ENCODE assay signal across 8 mouse cellular contexts in the genomic region with DNA sequence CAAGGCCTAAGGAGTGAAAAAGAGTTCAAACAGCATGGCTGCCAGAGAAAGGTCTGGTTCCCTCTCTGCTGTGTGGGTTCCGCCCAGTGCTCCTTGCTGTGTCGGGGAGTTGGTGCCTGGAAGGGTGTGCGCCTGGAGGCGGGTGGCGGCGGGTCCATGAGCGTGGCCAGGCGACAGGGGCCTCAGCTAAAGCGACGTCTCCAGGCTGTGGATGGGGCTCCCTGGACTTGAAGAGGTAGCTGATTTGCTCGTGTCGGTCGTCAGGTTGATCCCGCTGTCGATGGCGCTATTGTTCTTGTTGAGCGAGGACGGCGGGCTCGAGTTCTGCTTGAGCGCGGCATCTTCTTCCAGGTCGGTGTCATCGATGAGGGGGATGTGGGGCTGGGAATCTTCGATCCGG. TPM values are rescaled to one million over a fixed set of nuclear protein-coding genes. Genes with fewer than 3 reads are reported as not detected.
A peak's percentile ranks its signal among the peaks of the same experiment; 100 is the strongest.
DNase-seq lines count a peak whose midpoint lies in the region; ATAC-seq and TF ChIP-seq lines count a peak whose summit lies in the region.
"Had no signal": no experiment of that assay in that cellular context is flagged by ENCODE, and none has a peak within 500 bp of the region (broad histone marks: within the 10 kb centered on the region; RNA-seq: fewer than 3 reads in every experiment).

No protein-coding gene starts in this region.

- peak overlapping the region; percentile 5; the same call in 1 of the 2 replicates for H3K27ac ChIP-seq in left cerebral cortex, adult 2 months
- no peak overlapping the region; the same call in 1 of the 2 replicates for H3K27ac ChIP-seq in embryonic facial prominence, embryonic 10.5 days (replicated peaks)

- no peak for TF ChIP-seq CTCF in left cerebral cortex, adult 2 months (IDR thresholded peaks at IDR 0.05)

- intact Hi-C loops in left cerebral cortex, adult 2 months (cut with DNase I) = no loop called here
- intact Hi-C loops in left cerebral cortex, postnatal 4 days (cut with DNase I) = no loop called here

- peaks cover 37% of the 10 kb centered on the region for H3K27me3 ChIP-seq in embryonic facial prominence, embryonic 10.5 days (replicated peaks; ENCODE audit: low read depth, poor library complexity, severe bottlenecking)

- no peaks in the 10 kb centered on the region for H3K9me3 ChIP-seq in embryonic facial prominence, embryonic 10.5 days

- WGBS in embryonic facial prominence, embryonic 10.5 days = 32% methylated on average over 26 of the region's 26 CpGs

- H3K36me3 ChIP-seq in embryonic facial prominence, embryonic 10.5 days (replicated peaks) = no peaks in the 10 kb centered on the region

- peaks cover 27% of the 10 kb centered on the region for H3K4me1 ChIP-seq in embryonic facial prominence, embryonic 10.5 days

- peak; percentile 33; the same call in 1 of the 2 replicates for ATAC-seq in megakaryocyte progenitor cell, adult 5-6 weeks (replicated peaks; ENCODE audit: poor library complexity)

- DNase-seq in left cerebral cortex, adult 2 months (ENCODE audit: extremely low spot score in 1 of 2, low spot score in 2 of 2) = no peak
- no peak for DNase-seq in left cerebral cortex, postnatal 4 days
- DNase-seq in ZHBTc4 (ENCODE audit: low read depth, low spot score) = peak; percentile 72
- peak; percentile 39 for DNase-seq in embryonic facial prominence, embryonic 10.5 days (ENCODE audit: low spot score)
- no peak for DNase-seq in spleen, adult 12 weeks (ENCODE audit: low spot score)
- no peak for DNase-seq in yolk sac, embryonic 10.5 days (ENCODE audit: low spot score)
- DNase-seq: adrenal gland, adult 2 months had no signal

- H3K4me3 ChIP-seq in left cerebral cortex, adult 2 months = no peak overlapping the region
- H3K4me3 ChIP-seq in embryonic facial prominence, embryonic 10.5 days = peak overlapping the region; percentile 35

RNA-seq across cellular contexts. Expression of gene Sec13, which starts 7.8 kb away (rescaled TPM):
- 10 to 100 TPM; 67.5 to 67.8 TPM for total RNA-seq in left cerebral cortex, adult 2 months (2021)
- 100 to 1,000 TPM; 100 to 104 TPM for total RNA-seq in left cerebral cortex, postnatal 4 days (2021)
- polyA plus RNA-seq in embryonic facial prominence, embryonic 10.5 days (2016; fragmentation: Nextera tagmentation; extraction: Ambion mirVana) = 288 and 292 TPM in 2 replicates
- 113 and 148 TPM in 2 replicates for total RNA-seq in megakaryocyte progenitor cell, adult 5-6 weeks (2015)
- total RNA-seq in megakaryocyte progenitor cell, adult 5-6 weeks (2017) = 157 and 159 TPM in 2 replicates

RNA-seq across cellular contexts. Expression of gene Ghrl, which starts 28.7 kb away (rescaled TPM):
- under 1 TPM in 1 of 2 experiments, not detected in 1; 0.98 TPM for total RNA-seq in left cerebral cortex, adult 2 months (2021)
- not detected for total RNA-seq in left cerebral cortex, postnatal 4 days (2021)
- polyA plus RNA-seq in embryonic facial prominence, embryonic 10.5 days (2016; fragmentation: Nextera tagmentation; extraction: Ambion mirVana) = not detected in 2 replicates
- total RNA-seq in megakaryocyte progenitor cell, adult 5-6 weeks (2015) = 0.32 TPM in 1 of 2 replicates, not detected in the other
- total RNA-seq in megakaryocyte progenitor cell, adult 5-6 weeks (2017) = 0.17 and 2.2 TPM in 2 replicates
- total RNA-seq: adrenal gland, adult 2 months had no signal
- polyA plus RNA-seq: adrenal gland, adult 2 months had no signal

RNA-seq across cellular contexts. Expression of gene Tatdn2, which starts 51.5 kb away (rescaled TPM):
- 10 to 100 TPM; 71.4 to 72.8 TPM for total RNA-seq in left cerebral cortex, adult 2 months (2021)
- 10 to 100 TPM; 95.0 to 98.1 TPM for total RNA-seq in left cerebral cortex, postnatal 4 days (2021)
- polyA plus RNA-seq in embryonic facial prominence, embryonic 10.5 days (2016; fragmentation: Nextera tagmentation; extraction: Ambion mirVana) = 0.68 and 0.72 TPM in 2 replicates
- total RNA-seq in megakaryocyte progenitor cell, adult 5-6 weeks (2015) = 21.3 and 24.4 TPM in 2 replicates
- 108 and 112 TPM in 2 replicates for total RNA-seq in megakaryocyte progenitor cell, adult 5-6 weeks (2017)

Comparison
In these comparisons a context has a peak if more than half of its experiments do, and no peak if none do; other contexts are left out.
1. DNase-seq: peak in ZHBTc4 (single experiment) and embryonic facial prominence, embryonic 10.5 days (single experiment); none in left cerebral cortex, adult 2 months (0 of 2), left cerebral cortex, postnatal 4 days (single experiment), spleen, adult 12 weeks (single experiment) and yolk sac, embryonic 10.5 days (single experiment).